Mouse (Mus musculus) left cerebral cortex, postnatal 36 days (tissue): Measurements from ENCODE around the gene Slc26a1. TPM values are rescaled to one million over a fixed set of nuclear protein-coding genes. Genes with fewer than 3 reads are reported as not detected.
A peak's percentile ranks its signal among the peaks of the same experiment; 100 is the strongest.

Experiments used
- DNase-seq, 2 experiments: peaks; one replicate each; pipeline ENCODE4 v3.0.0; 2021 to 2022; ENCODE audit warnings: low spot score in 2 of 2, mixed read lengths in 1 of 2
- intact Hi-C: fragments of 180-260 bp; cut with DNase I; formaldehyde crosslinking; loops from one replicate; pipeline ENCODE4 v1.15.1; 2025
- total RNA-seq, 2 experiments: library from RNA; stranded (reverse); gene quantifications; 2 replicates each; pipeline ENCODE4 v1.2.3; 2021

Gene Slc26a1
- under 1 TPM; 0.93 to 0.94 TPM for total RNA-seq

DNA sequence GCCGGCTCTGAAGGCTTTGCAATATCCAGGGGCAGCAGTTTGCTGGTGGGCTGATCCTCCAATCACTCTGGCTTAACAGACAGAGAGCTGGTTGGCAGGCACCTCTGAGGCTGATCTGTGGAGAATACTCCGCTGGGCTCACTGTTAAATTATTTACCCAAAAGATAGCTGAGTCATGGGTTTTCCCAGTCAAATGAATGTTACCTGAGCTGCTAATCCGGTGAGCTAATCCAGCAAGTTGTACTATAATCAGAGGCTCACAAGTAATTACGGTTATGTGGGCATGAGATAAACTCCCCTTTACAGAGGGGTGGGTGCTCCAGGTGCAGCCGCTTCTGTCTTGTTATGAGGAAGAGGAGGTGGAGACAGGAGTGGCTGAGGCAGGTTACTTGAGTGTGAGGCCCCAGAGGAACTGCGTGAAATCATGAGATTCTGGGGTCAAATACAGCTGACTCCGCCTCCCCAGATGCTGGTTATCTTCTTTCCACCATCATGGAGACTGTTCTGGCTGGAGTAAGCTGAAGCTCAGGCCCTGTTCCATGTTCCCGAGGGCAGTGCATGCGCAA, at the start of gene Slc26a1:
TSS of gene Slc26a1 (minus strand) at position 319 of the 566 bp plus-strand sequence.
- intact Hi-C loops, result no loop called here
- no peak for DNase-seq

DNA sequence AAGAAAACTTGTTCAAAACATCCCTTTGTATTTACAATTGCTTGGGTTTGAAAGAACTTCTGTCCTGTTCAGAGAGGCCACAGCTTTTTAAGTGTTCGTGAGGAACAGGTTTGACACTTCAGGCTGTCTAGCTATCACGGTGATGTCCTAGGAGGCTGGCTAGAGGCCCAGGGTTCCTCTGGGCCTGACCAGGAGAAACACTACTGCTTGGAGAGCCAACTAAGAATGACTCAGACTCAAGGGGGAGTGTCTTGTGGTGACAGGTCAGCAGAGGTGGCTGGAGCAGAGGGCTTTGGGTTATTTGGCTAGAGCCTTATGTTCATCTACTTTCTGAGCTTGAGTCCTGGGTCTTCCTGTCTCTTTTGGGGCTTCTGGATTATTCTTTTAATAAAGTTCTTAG, 48.6 kb upstream of the Slc26a1 start:
- intact Hi-C loops, result no loop called here
- no peak for DNase-seq

DNA sequence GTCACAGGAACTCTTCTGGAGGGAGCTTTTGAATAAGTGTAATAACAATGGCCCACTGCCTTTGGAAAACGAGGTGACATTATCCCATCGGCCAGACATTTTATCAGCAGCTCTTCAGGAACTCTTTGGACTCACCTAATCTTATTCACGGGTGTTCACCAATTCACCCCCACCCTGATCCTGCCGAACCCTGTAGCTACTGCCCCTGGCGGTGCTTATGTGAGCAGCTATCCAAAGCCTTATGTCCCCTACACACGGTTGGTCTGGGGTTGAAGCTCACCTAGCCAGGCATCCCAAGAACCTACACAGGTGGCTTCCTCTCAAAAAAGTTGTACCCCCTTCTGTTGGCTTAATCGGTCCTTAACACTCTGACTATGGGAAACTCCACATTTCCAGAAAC, 44.4 kb upstream of the Slc26a1 start:
- intact Hi-C loops, result no loop called here

DNA sequence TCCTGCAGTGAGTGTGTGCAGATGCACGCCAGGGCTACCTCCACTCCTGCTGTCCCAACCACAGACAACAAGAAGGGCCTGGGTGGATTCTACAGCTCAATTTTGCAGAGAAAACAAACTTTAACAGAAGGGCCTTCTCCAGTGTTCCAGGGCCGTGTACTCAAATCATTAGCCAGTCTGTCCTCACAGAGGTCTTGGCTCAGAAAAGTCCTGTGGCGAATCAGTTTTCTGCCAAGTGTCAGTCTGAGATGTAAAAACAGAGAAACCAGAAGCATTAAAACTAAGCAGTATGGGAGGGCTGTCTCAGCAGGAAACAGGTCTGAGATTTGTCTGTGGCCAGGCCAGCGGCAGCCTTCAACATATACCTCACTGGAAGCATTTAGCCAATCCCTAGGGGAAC, 42.7 kb upstream of the Slc26a1 start:
- intact Hi-C loops, result no loop called here
- peak in 1 of 2 experiments; percentile 3 for DNase-seq

More for the DNA sequence above, 44.4 kb upstream of the Slc26a1 start:
- DNase-seq, result no peak

DNA sequence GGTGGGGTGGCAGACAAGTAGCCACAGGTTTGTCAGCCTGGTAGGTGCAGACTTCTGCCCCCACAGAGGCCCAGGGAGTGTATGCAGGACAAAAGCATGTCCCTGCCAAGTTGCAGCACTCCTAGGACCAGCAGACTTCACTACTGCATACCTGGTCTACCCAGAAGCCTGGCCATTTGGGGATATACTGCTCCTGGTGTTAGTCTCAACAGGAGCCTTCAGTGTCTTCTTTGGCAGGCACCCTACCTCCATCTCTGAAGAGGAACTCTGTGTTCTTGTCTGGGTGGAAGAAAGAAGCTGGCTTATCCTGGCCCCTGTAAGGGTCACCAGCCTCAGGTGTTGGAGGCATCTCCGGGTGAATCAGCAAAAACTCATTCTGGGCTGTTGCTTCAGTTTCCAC, 40.6 kb upstream of the Slc26a1 start:
- intact Hi-C loops, result no loop called here
- peak in 1 of 2 experiments; percentile 2 for DNase-seq

DNA sequence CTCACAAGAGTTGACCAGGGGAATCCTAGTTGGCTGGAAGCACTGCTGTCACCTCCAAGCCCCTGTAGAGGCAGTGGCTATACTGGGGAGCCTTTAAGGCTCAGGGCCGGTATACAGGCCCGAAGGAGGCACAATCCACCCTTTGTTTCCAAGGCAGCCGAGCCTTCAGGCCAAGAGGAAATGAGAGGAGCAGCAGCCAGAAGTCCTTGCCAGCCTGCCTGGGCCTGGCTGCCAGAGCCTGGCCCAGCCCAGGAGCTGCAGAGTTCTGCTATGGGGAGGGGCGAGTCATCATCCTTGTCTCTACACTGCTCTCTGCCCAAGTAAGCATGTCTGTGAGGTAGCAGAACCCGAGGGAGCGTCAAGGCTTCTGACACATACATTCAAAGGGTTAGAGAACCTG, 38.8 kb upstream of the Slc26a1 start:
- DNase-seq, result peak in 1 of 2 experiments; percentile 22
- intact Hi-C loops, result no loop called here

DNA sequence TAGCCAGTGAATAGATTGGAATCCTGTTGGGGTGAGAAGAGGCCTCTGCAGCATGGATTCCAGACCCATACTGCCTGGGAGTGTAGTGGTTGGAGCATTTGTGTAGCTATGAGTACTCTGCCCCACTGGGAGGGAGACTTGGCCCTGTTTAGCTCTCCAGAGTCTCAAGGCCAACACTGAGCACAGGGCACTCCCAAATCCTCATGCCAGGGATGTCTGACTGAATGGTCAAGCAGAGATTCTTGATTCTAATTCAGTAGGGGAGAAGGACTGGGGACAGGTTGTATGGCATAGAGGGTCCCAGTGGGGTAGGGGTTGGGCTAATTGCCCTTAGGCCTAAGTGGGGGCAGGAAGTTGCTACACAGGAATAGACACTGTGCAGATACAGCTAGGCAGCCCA, 38.3 kb upstream of the Slc26a1 start:
- intact Hi-C loops, result no loop called here
- peak in 1 of 2 experiments; percentile 2 for DNase-seq

DNA sequence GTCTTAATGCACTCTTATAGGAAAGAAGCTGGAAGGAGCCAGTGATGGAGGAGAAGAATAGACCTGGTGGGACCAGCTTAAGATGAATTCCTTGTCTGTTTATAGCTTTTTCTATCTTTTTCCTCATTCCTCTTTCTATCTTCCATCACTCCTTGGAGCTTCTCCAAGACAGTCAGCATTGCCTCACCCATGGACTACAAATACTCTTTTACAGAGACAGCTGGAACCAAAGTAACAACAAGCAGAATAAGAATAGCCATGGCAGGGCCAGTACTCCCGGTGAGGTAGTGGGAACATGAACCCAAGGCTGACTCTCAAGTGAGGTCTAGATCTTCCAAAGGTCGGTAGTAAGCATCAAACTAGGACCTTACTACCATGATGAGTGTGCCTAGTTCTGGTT, 37.7 kb upstream of the Slc26a1 start:
- peak in 1 of 2 experiments; percentile 0 for DNase-seq
- intact Hi-C loops, result no loop called here

DNA sequence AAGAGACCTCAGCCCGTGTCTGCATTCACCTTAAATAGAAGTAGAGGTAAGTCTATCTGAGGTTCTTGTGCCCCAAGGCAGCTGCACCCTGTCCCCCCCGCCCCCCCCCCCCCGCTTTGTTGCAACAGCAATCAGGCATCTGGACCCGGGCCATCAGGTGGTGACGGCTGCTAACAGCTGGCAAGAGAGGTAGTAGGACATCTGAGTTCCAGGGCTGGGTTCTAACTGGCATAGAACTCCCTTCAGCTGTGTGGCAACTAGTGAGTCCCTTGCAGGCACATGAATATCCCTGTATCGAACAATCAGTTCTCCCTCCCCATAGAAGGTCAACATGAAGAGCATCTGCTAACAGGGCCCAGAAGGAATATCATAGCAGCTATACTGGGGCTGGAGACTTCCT, 36.6 kb upstream of the Slc26a1 start:
- intact Hi-C loops, result no loop called here
- DNase-seq, result no peak

DNA sequence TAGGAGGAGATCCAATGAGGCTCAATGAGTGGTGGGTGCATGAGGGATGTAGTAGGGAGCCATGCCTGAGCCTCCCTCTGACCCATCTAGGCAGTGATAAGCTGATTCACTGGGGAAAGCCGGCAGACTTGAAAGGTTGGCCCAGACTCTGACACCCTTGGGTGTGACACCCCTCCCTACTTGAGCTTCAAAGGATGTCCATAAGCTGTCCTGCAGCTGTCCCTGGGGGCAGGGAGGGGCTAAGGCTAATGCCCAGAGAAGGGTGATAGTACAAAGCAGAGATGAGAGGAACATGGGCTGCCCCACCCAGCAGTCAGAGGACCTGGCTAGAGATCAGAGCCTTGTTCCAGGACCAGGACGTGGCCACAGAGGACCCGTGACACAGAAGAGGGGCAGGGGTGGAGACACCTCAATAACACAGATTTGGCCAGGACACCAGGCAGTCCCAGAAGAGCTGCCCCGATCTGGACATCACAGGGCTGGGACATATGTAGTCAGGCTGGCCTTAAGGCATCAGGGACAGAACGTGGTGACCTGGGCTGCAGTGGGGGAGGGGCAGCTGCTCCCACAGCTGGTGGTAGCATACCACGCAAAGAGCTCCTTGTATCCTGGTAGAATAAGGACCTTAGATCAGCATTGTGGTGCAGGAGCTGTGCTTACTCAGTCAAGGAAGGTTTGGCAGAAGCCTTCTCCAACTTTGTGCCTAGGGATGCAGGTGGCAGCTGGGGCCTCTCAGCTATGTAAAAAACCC, 33.8 kb upstream of the Slc26a1 start:
- DNase-seq, result no peak
- intact Hi-C loops, result no loop called here

DNA sequence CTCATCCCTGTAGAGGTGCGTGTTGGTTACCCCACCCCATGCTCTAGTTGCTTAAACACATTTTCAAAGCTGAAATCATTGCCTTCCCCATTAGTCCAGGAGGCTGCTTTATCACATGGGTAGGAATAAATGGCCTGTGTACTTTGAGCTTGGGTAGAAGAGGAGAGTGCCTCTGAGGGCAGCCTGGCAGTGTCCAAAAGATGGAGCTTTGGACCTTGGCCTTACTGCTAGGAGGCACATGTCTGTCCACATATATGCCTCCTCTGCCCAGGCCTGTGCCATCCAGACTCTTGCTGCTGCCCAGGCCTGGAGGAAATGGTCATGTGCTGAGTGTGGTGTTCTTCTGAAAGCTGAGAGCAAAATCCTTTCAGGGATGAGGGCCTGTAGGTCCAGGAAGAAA, 33.0 kb upstream of the Slc26a1 start:
- intact Hi-C loops, result no loop called here
- no peak for DNase-seq

DNA sequence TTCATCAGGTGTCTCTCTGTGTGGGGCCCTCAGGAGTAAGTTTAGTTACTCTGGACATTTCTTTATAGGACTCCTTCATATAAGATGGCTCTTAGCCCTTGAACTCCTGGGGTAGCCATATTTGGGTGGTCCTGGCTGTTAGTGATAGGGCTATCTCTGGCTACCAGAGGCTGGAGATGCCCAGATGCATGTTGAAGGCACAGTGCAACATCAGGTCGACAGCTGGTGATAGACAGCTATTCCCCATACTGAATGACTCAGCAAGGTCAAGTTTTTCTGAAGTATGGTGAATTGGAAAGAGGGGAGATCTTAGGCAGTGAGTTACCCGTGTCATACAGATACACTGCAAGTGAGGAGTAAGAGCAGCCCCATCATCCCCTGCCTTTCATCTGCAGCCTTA, 32.4 kb upstream of the Slc26a1 start:
- intact Hi-C loops, result no loop called here
- no peak for DNase-seq

DNA sequence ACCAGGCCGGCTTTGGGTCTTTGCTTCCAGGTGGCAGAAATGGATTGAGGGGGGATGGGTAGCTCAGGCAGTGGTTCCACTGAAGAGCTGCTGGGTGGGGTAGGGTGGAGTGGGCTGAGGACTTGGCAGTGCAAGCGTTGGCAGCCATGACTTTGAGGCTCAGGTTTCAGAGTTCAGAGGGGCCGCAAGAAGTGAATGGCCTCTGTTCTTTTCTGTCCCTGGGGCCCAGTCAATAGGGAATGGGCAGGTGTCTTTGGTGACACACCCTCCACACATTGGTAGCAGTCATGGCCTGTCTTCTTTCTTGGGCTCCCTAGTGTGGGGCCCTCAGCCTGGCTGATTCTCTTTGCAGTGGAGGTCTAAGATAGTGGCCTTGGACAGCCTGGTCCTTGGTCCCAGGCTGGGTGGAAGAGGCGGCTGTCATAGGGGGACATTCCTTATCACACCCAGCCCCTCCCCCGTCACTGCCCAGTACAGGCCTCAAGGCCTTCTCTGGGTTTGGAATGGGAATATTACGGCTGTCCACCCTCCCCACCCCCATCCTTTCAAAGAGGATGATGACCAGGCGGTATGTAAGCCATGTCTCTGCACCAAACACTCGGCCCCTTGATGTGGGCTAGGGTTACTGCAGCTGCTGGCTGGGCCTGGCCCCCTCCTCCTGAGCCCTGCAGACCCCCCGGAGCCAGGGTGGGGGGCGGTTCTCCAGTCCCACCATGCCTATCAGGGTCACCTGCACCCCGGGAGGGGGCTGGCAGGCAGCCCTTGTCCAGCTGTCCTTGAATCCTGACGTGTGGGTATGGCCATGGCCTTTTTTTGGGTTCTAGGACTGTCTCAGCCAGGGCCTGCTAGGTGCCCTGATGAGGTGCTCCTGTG, 28.6 kb upstream of the Slc26a1 start:
- no peak for DNase-seq
- intact Hi-C loops, result no loop called here

DNA sequence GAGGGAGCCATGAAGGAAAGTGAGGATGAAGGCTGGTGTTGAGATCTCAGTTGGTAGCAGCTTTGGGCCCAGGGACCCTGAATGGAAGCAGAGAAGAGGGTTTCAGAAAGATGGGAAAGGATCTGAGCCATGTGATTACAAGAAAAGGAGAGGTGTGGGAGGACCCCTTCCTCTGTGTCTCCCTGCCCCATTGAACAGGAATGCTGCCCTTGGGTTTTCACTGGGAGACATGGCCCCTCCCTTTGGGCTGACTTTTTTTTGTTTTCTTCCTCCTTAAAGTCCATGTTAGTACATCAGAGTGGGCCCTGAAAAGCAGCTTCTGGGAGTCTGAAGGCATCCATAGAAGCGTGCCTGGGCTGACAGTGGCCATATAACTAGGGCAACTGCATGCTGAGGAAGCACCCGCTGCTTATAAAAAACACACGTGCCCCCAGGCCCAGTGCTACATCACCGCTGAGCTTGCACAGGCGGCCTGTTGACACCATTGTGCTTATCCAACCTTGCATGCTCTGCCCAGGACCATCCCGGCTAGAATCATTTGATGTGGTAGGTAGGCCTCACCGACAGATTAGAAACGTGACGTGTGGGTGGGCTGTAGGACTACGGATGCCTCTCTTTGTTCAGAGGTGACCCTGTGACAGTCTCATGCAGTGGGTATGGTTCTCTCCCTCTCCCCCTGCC, 26.1 kb upstream of the Slc26a1 start:
- intact Hi-C loops, result no loop called here

DNA sequence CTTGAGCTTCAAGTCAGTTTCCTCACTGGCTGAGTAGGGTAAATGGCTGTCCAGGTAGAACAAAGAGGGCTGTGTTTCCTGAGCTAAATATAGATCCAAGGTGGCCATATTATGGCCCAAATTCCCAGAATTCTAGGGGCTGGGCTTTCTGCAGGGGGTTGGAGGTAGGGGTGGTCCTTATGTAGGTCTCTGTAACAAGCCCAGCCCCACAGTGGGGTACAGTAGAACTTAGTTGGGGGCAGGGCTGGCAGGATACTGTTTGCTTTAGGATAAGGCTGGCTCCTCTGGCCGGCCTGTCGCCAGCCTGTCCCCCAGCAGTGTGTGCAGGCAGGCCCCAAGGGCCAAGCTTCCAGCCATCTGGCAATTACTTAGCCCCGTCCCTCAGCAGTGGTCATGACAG, 25.0 kb upstream of the Slc26a1 start:
- intact Hi-C loops, result no loop called here
- no peak for DNase-seq

More for the DNA sequence above, 26.1 kb upstream of the Slc26a1 start:
- DNase-seq, result no peak

DNA sequence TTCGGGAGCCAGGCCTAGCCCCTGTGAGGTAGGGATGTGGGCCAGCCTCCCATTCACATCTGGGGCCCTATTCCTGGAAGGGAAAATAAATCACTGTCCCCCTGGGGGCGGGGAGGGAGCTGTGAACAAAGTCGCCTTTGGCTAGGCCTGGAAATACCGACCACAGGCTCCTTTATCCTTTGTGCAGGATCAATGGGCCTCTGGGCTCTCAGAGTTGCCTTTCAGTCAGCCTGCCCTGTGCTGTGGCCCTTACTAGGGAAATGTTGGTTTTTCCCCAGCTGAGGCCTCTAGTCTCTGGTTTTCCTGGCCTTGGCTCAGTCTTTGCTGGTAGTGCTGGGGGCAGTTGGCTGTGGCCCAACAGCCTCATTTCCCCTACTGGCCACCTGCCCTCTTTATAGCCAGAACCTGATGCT, 22.0 kb upstream of the Slc26a1 start:
- DNase-seq, result peak; percentile 23 to 31
- intact Hi-C loops, result no loop called here

DNA sequence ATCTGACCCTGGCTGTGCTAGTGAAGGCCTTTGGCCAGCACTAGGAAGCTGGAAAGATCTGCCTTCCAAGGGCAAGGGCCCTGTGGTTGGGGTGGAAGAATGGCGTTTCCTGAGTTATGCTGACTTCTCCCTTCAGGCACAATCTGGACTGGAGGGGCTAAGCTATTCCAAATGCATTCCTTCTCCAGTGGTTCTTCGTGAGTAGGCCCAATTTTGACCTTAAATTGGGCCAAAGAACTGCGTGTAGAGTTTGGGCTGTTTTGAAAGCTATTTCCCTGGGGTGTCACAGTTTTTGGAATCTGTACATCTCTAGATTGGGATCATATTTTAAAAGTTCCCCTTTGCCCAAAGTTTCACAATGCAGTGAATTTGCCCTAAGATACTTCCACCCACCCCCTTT, 21.2 kb upstream of the Slc26a1 start:
- DNase-seq, result no peak
- intact Hi-C loops, result no loop called here

DNA sequence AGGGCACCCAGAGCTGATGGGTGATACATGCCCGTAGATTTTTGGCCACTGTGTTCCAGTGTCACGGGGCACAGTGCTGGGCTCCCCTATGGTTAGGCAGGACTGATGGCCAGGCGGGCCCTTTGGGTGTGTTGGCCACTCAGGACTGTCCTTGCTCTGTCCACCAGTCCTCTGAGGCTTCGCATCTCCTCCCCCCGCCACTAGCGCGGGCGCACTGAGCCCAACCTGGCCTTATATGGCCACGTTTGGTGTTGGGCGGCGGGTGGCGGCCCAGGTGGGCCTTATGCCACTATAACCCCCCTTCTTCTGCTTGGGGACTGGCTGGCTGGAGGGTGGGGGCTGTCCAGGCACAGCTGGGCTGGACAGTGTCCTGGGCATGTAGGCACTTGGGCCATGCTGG, 20.5 kb upstream of the Slc26a1 start:
- DNase-seq, result no peak
- intact Hi-C loops, result no loop called here

DNA sequence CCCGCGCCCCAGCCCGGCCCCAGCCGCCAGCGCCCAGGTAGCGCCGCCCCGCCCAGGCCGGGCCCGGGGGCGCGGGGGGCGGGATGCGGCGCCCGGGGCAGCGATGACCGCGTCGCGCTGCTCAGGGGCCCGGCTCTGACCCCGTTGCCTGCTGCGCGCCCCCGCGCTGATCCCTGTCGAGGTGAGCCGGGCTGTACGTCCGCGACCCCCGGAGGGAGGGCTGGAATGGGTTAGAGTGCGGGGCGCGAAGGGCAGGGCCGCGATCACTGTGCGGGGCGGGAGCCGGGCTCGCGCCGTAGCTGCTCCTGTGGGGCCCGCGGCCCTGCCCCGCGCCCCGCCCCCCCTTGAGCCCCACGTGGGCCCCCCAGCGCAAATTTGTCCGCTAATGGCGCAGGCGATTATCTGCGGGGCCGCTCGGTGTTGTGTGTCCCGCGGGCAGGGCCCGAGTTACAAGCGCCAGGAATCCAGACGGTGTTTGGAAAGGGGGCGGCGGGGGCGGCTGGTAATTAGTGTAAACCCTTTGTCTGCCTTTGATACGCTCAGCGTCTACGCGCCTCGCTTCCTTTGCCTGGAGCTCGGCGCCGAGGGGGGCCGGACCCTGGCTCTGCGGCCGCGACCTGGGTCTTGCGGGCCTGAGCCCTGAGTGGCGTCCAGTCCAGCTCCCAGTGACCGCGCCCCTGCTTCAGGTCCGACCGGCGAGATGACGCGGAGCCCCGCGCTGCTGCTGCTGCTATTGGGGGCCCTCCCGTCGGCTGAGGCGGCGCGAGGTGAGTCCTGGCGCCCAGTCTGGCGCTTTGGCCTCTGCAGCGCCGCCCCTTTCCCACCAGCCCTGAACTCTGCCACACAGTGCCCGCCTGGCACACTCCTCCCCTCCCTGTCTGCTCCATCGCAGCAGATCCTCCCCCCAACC, 19.2 kb upstream of the Slc26a1 start:
- no peak for DNase-seq
- intact Hi-C loops, result no loop called here
